Mouse (Mus musculus): Measurements from ENCODE around the gene Rps27l. TPM values are rescaled to one million over a fixed set of nuclear protein-coding genes. Genes with fewer than 3 reads are reported as not detected.

The Rps27l gene
- polyA plus RNA-seq, 1 experiment = 160 TPM

- TF ChIP-seq GATA1 (IDR thresholded peaks at IDR 0.05; ENCODE audit: low read length) = no peak
These were observed 43.7 kb downstream of the Rps27l start for GRCm38 (mm10) chr9:66989581-66989980.

GRCm38 (mm10) chr9:66990046-66990445, 44.2 kb downstream of the Rps27l start:
- no peak for TF ChIP-seq GATA1 (IDR thresholded peaks at IDR 0.05; ENCODE audit: low read length)

- no peak for TF ChIP-seq GATA1 (IDR thresholded peaks at IDR 0.05; ENCODE audit: low read length)
These were observed 45.3 kb downstream of the Rps27l start for GRCm38 (mm10) chr9:66991021-66991749.

DNA sequence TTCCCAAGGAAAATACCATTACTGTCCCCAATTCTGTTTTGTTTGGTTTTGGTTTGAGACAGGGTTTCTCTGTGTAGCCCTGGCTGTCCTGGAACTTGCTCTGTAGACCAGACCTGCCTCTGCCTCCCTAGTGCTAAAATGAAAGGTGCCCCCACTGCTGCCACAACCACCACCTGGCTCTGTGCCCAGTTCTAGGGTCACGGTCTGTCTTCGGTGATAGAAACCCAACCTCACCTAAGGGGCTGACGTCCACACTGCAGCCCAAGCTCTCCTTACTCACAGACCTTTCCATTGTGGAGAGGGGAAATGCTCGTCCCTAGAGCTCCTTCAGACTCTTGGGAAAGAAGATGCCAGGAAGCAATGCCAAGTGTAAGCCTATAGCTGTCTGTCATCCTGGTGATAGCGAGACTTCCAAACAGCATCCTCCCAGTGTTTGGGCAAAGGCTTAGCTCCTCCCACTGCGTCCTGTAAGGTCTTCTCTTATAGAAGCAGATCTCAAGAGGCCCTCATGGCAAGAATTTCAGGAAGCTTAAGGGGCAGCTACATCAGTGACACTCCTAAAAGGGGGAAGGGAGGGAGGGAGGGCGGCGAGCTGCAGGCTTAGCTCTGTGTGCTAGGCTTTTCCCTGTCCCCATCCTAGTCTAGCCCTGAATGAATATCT, 46.0 kb downstream of the Rps27l start:
- TF ChIP-seq GATA1 (IDR thresholded peaks at IDR 0.05; ENCODE audit: low read length) = no peak

Other genes starting within 250 kb of the Rps27l start
- not detected in 2 replicates for gene Car12, start 232.4 kb upstream of the Rps27l start, polyA plus RNA-seq (2012)
- gene Aph1b, start 150.6 kb upstream of the Rps27l start, polyA plus RNA-seq (2012) = 0.04 and 0.05 TPM in 2 replicates
- gene Gm10647, start 149.0 kb upstream of the Rps27l start, polyA plus RNA-seq (2012) = not detected in 2 replicates
- 0.01 TPM in 1 of 2 replicates, not detected in the other for gene Aph1c, start 111.4 kb upstream of the Rps27l start, polyA plus RNA-seq (2012)
- 3.2 and 4.2 TPM in 2 replicates for gene Rab8b, start 26.4 kb upstream of the Rps27l start, polyA plus RNA-seq (2012)
- gene Lactb, start 29.4 kb downstream of the Rps27l start, polyA plus RNA-seq (2012) = 5.3 and 7.4 TPM in 2 replicates
- 80.5 and 98.7 TPM in 2 replicates for gene Tpm1, start 103.3 kb downstream of the Rps27l start, polyA plus RNA-seq (2012)